Mouse (Mus musculus): ENCODE data around the gene Slc22a5. TPM values are rescaled to one million over a fixed set of nuclear protein-coding genes. Genes with fewer than 3 reads are reported as not detected.
"Not testable (repeated sequence)": the region's sequence is repeated elsewhere in the genome, so short reads cannot be mapped to it uniquely, and the experiment has no call there.

Gene Slc22a5
- total RNA-seq, 2 experiments from 2014 or later: 17.2 to 19.6 TPM

GRCm38 (mm10) chr11:53890225-53890624 is 1.2 kb downstream of the Slc22a5 start:
- DNase-seq: no peak
- intact Hi-C loops (cut with DNase I): no loop called here

GRCm38 (mm10) chr11:53889091-53889645 is 2.3 kb downstream of the Slc22a5 start:
- DNase-seq: no peak
- intact Hi-C loops (cut with DNase I): no loop called here

GRCm38 (mm10) chr11:53888242-53888641 is 3.2 kb downstream of the Slc22a5 start:
- DNase-seq: no peak
- intact Hi-C loops (cut with DNase I): no loop called here

- intact Hi-C loops (cut with DNase I): no loop called here
- DNase-seq: no peak
Measured at GRCm38 (mm10) chr11:53883287-53883686, 8.2 kb downstream of the Slc22a5 start.

- intact Hi-C loops (cut with DNase I); DNase-seq: not testable (repeated sequence)
Measured at GRCm38 (mm10) chr11:53878096-53878495, 13.4 kb downstream of the Slc22a5 start.

GRCm38 (mm10) chr11:53876488-53876887 is 15.0 kb downstream of the Slc22a5 start:
- no peak for DNase-seq
- intact Hi-C loops (cut with DNase I): no loop called here

- intact Hi-C loops (cut with DNase I): no loop called here
Measured at GRCm38 (mm10) chr11:53874706-53875105, 16.8 kb downstream of the Slc22a5 start.

GRCm38 (mm10) chr11:53873909-53874704 is 17.4 kb downstream of the Slc22a5 start:
- intact Hi-C loops (cut with DNase I); DNase-seq: not testable (repeated sequence)

More at GRCm38 (mm10) chr11:53874706-53875105, 16.8 kb downstream of the Slc22a5 start:
- no peak for DNase-seq

- intact Hi-C loops (cut with DNase I): no loop called here
- DNase-seq: no peak
Measured at GRCm38 (mm10) chr11:53871786-53872507, 19.5 kb downstream of the Slc22a5 start.

- DNase-seq: no peak
- intact Hi-C loops (cut with DNase I): no loop called here
Measured at GRCm38 (mm10) chr11:53869172-53869571, 22.3 kb downstream of the Slc22a5 start.

GRCm38 (mm10) chr11:53868323-53868722 is 23.1 kb downstream of the Slc22a5 start:
- intact Hi-C loops (cut with DNase I); DNase-seq: not testable (repeated sequence)

- intact Hi-C loops (cut with DNase I); DNase-seq: not testable (repeated sequence)
Measured at GRCm38 (mm10) chr11:53864724-53865310, 26.6 kb downstream of the Slc22a5 start.

- intact Hi-C loops (cut with DNase I); DNase-seq: not testable (repeated sequence)
Measured at GRCm38 (mm10) chr11:53860944-53861343, 30.5 kb downstream of the Slc22a5 start.

GRCm38 (mm10) chr11:53858761-53859580 is 32.5 kb downstream of the Slc22a5 start, which contains the start of gene Gm12216:
TSS of gene Gm12216 (minus strand) at chr11:53859256.
- intact Hi-C loops (cut with DNase I): not testable (repeated sequence)
- peak; percentile 14 for DNase-seq

GRCm38 (mm10) chr11:53858058-53858760 is 33.3 kb downstream of the Slc22a5 start:
- intact Hi-C loops (cut with DNase I): no loop called here

GRCm38 (mm10) chr11:53853665-53854064 is 37.8 kb downstream of the Slc22a5 start:
- intact Hi-C loops (cut with DNase I): loop anchor here (5.0 kb wide), 1 partner anchor 116 kb away; no protein-coding TSS in a partner anchor
- no peak for DNase-seq

More at GRCm38 (mm10) chr11:53858058-53858760, 33.3 kb downstream of the Slc22a5 start:
- DNase-seq: no peak

GRCm38 (mm10) chr11:53851795-53852194 is 39.7 kb downstream of the Slc22a5 start:
- intact Hi-C loops (cut with DNase I): loop anchor here (5.0 kb wide), 1 partner anchor 114 kb away; no protein-coding TSS in a partner anchor
- no peak for DNase-seq

GRCm38 (mm10) chr11:53849588-53850320 is 41.7 kb downstream of the Slc22a5 start:
- intact Hi-C loops (cut with DNase I): loop anchor here (5.0 kb wide), 1 partner anchor 112 kb away; no protein-coding TSS in a partner anchor
- DNase-seq: peak; percentile 81

All from left cerebral cortex, postnatal 4 days (tissue).